Mouse (Mus musculus) erythroblast, embryonic 14.5 days (primary cell): ENCODE measurements around the gene Fmo4.

Experiments
- GATA1 ChIP-seq: IDR thresholded peaks from 2 replicates; pipeline ENCODE4 v1.6.1; 2012; ENCODE audit warnings: low read length, inconsistent platforms, mixed read lengths
- TAL1 ChIP-seq: IDR thresholded peaks from 3 replicates; pipeline ENCODE4 v1.6.1; 2012; ENCODE audit warnings: low read length, inconsistent platforms, mixed read lengths

DNA sequence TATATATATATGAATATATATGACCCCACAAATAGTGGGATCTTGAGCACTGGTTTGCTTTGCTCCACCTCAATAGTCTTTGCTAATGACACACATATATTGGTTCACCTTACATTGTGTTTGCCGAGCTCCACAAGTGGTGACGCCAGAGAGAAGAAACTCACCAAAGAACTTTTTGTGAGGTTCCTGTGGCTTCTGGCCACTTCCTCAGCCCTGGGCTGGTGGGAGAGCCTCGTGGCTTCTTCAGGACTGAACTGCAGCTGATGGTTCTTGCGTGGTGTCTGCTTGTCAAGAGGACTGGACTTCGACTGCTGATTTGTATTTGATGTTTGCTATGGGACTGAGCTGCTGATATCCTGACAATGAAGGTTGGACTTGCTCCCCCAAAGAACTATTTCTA lies 65.0 kb downstream of the Fmo4 start:
- TF ChIP-seq GATA1 (no peak), TAL1 (no peak)
